Mouse (Mus musculus): ENCODE measurements around the gene Krtap1-4. TPM values are rescaled to one million over a fixed set of nuclear protein-coding genes. Genes with fewer than 3 reads are reported as not detected.
"Not testable (repeated sequence)": the region's sequence is repeated elsewhere in the genome, so short reads cannot be mapped to it uniquely, and the experiment has no call there.

Krtap1-4 gene
- polyA plus RNA-seq, 1 experiment from 2014 or later: not detected

DNA sequence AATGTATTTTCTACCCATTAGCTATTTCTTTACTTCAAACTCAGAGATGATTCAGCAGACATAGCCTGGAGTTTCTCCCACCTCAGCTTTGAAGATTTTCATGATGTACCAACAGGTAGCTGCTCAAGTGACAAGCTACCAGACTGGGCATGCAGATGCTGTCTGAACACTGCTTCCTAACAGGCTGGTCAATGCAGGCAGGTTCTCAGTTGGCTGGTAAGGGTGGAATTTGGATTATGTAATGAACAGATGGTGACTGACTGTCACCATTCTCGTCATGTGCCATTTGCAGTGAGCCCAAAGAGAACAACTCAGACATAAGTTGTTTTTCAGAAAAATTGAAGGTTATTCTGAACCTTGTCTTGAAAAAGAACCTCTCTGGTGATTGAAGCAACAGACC, 25.7 kb upstream of the Krtap1-4 start:
- Histone ChIP-seq H3K9ac (ENCODE audit: low read depth, low read length) (no peak overlapping the region), H3K4me3 (replicated peaks; ENCODE audit: low read depth, low read length) (no peak overlapping the region), H3K27ac (no peak overlapping the region), H3K9me3 (replicated peaks; ENCODE audit: low read length) (no peaks in the 10 kb centered on the region), H3K27me3 (ENCODE audit: insufficient read depth, low read length) (no peaks in the 10 kb centered on the region), H3K4me1 (replicated peaks; ENCODE audit: insufficient read depth, low read length) (no peaks in the 10 kb centered on the region), H3K4me2 (ENCODE audit: low read length) (no peak overlapping the region), H3K36me3 (ENCODE audit: insufficient read depth, low read length) (no peaks in the 10 kb centered on the region)
- DNase-seq (ENCODE audit: low spot score) (no peak), ATAC-seq (replicated peaks; ENCODE audit: low FRiP score, low read depth) (no peak)
- 84% methylated on average over 1 of the region's 1 CpGs for WGBS
- TF ChIP-seq CTCF (IDR thresholded peaks at IDR 0.05; ENCODE audit: low read depth): no peak

DNA sequence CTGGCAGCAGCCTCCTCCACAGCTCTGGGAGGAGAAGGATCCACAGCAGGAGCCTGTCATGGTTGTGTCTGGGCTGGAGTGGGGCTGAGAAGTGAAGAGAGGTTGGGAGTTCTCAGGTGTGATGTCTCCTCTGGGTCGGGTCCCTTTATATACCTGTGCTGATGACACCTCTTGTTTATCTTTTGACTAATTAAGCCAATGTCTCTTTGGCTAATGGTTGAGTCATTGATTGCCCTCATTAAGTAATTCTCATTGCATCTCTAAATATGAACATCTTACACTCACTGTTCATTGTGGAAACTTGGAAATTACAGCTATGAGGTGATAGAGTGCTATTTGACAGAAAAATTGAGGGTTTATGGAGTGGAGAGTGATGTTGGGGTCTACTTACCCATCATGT, 19.8 kb upstream of the Krtap1-4 start, which contains the start of gene Gm11938:
TSS of gene Gm11938 (minus strand) at position 101 of the 400 bp plus-strand sequence.
- not testable (repeated sequence) for H3K27me3 ChIP-seq (ENCODE audit: insufficient read depth, low read length); H3K9me3 ChIP-seq (replicated peaks; ENCODE audit: low read length); H3K4me3 ChIP-seq (replicated peaks; ENCODE audit: low read depth, low read length); DNase-seq (ENCODE audit: low spot score); H3K4me1 ChIP-seq (replicated peaks; ENCODE audit: insufficient read depth, low read length); ATAC-seq (replicated peaks; ENCODE audit: low FRiP score, low read depth); H3K4me2 ChIP-seq (ENCODE audit: low read length); H3K9ac ChIP-seq (ENCODE audit: low read depth, low read length); H3K36me3 ChIP-seq (ENCODE audit: insufficient read depth, low read length); H3K27ac ChIP-seq
- 36% methylated on average over 1 of the region's 1 CpGs for WGBS

DNA sequence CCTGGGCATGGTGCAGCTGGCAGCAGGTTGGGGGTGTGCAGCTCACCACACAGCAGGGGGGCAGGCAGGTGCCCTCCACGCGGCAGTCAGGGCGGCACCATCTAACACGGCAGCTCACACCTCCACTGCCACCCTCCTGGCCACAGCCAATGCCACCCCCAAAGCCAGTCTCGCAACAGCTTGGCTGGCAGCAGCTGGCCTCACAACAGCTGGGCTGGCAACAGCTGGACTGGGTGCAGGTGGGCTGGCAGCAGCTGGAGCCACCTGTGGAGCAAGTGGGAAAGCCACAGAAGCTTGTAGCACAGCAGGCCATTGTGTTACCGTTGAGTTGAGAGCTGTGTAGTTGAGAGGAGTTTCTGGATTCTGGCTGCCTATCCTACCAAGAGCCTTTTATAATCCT, 14.3 kb upstream of the Krtap1-4 start, which contains the start of gene Krtap9-3:
TSS of gene Krtap9-3 (minus strand) at position 364 of the 400 bp plus-strand sequence.
- WGBS: 69% methylated on average over 6 of the region's 6 CpGs

DNA sequence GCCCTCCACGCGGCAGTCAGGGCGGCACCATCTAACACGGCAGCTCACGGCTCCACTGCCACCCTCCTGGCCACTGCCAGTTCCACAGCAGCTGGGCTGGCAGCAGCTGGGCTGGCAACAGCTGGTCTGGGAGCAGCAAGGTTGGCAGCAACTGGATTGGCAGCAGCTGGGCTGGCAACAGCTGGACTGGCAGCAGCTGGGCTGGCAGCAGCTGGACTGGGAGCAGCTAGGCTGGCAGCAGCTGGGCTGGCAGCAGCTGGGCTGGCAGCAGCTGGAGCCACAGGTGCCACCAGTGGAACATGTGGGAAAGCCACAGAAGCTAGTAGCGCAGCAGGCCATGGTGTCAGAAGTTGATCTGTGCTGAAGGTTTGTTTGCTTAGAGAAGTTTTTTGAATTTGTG, 7.5 kb upstream of the Krtap1-4 start, which contains the start of gene Krtap1-3:
TSS of gene Krtap1-3 (minus strand) at position 359 of the 400 bp plus-strand sequence.
- Histone ChIP-seq H3K4me2 (ENCODE audit: low read length) (no peak within 1 kb of the TSS), H3K36me3 (ENCODE audit: insufficient read depth, low read length) (no peaks in the 10 kb centered on the region), H3K27ac (no peak within 1 kb of the TSS), H3K4me1 (replicated peaks; ENCODE audit: insufficient read depth, low read length) (no peaks in the 10 kb centered on the region), H3K4me3 (replicated peaks; ENCODE audit: low read depth, low read length) (no peak within 1 kb of the TSS), H3K27me3 (ENCODE audit: insufficient read depth, low read length) (no peaks in the 10 kb centered on the region), H3K9ac (ENCODE audit: low read depth, low read length) (no peak within 1 kb of the TSS), H3K9me3 (replicated peaks; ENCODE audit: low read length) (no peaks in the 10 kb centered on the region)
- DNase-seq (ENCODE audit: low spot score) (no peak), ATAC-seq (replicated peaks; ENCODE audit: low FRiP score, low read depth) (no peak)
- TF ChIP-seq CTCF (IDR thresholded peaks at IDR 0.05; ENCODE audit: low read depth): no peak
- 82% methylated on average over 6 of the region's 6 CpGs for WGBS

More for the DNA sequence above, 14.3 kb upstream of the Krtap1-4 start, which contains the start of gene Krtap9-3:
- H3K9ac ChIP-seq (ENCODE audit: low read depth, low read length); H3K4me2 ChIP-seq (ENCODE audit: low read length); H3K27ac ChIP-seq; H3K36me3 ChIP-seq (ENCODE audit: insufficient read depth, low read length); H3K4me3 ChIP-seq (replicated peaks; ENCODE audit: low read depth, low read length); H3K4me1 ChIP-seq (replicated peaks; ENCODE audit: insufficient read depth, low read length); DNase-seq (ENCODE audit: low spot score); H3K27me3 ChIP-seq (ENCODE audit: insufficient read depth, low read length); ATAC-seq (replicated peaks; ENCODE audit: low FRiP score, low read depth); H3K9me3 ChIP-seq (replicated peaks; ENCODE audit: low read length): not testable (repeated sequence)

DNA sequence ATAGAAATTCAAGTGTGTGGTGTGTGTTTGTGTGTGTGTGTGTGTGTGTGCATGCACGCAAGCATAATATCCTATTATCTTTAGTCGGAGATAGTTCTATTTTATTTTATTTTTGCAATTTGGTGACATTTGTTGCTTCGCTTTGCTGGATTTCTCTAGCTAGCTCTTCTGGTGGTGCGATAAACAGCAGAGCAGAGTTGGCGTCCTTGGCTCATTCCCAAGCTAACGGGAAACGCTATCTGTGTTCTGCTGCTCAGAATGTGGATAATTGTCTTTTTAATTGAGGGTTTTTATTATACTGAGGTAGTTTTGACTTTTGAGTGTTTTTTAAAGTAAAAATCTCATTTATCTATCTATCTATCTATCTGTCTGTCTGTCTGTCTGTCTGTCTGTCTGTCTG, 1.6 kb upstream of the Krtap1-4 start:
- WGBS: 87% methylated on average over 7 of the region's 7 CpGs
- no peaks in the 10 kb centered on the region for H3K27me3 ChIP-seq (ENCODE audit: insufficient read depth, low read length)
- no peaks in the 10 kb centered on the region for H3K4me1 ChIP-seq (replicated peaks; ENCODE audit: insufficient read depth, low read length)
- no peak for ATAC-seq (replicated peaks; ENCODE audit: low FRiP score, low read depth)
- no peak for DNase-seq (ENCODE audit: low spot score)
- no peak overlapping the region for H3K27ac ChIP-seq
- no peak for TF ChIP-seq CTCF (IDR thresholded peaks at IDR 0.05; ENCODE audit: low read depth)
- no peak overlapping the region for H3K9ac ChIP-seq (ENCODE audit: low read depth, low read length)
- H3K4me3 ChIP-seq (replicated peaks; ENCODE audit: low read depth, low read length): no peak overlapping the region
- no peaks in the 10 kb centered on the region for H3K9me3 ChIP-seq (replicated peaks; ENCODE audit: low read length)
- H3K4me2 ChIP-seq (ENCODE audit: low read length): no peak overlapping the region
- no peaks in the 10 kb centered on the region for H3K36me3 ChIP-seq (ENCODE audit: insufficient read depth, low read length)

DNA sequence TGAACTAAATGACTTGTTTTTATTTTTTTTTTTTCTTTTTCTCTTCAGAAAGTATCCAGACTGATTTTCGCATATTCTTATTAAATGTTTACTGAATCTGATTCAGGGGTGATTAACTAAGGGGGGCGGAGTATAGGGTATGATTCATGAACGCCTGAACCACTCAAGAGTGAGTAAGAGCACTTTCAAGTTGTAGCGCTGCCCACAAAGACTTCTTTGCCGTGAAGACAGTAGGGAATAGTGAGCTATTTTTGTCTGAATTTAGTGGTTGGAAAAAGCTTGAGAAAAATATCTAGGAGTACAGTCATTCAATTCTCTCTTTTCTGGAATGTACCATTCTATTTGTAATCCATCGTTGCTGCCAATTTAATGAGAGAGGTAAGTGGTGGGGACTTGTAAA, 1.9 kb downstream of the Krtap1-4 start:
- no peak overlapping the region for H3K4me2 ChIP-seq (ENCODE audit: low read length)
- no peaks in the 10 kb centered on the region for H3K4me1 ChIP-seq (replicated peaks; ENCODE audit: insufficient read depth, low read length)
- no peak for DNase-seq (ENCODE audit: low spot score)
- H3K27me3 ChIP-seq (ENCODE audit: insufficient read depth, low read length): no peaks in the 10 kb centered on the region
- no peak overlapping the region for H3K4me3 ChIP-seq (replicated peaks; ENCODE audit: low read depth, low read length)
- 81% methylated on average over 6 of the region's 6 CpGs for WGBS
- no peak for TF ChIP-seq CTCF (IDR thresholded peaks at IDR 0.05; ENCODE audit: low read depth)
- H3K9ac ChIP-seq (ENCODE audit: low read depth, low read length): no peak overlapping the region
- no peaks in the 10 kb centered on the region for H3K9me3 ChIP-seq (replicated peaks; ENCODE audit: low read length)
- H3K36me3 ChIP-seq (ENCODE audit: insufficient read depth, low read length): no peaks in the 10 kb centered on the region
- no peak overlapping the region for H3K27ac ChIP-seq
- ATAC-seq (replicated peaks; ENCODE audit: low FRiP score, low read depth): no peak

DNA sequence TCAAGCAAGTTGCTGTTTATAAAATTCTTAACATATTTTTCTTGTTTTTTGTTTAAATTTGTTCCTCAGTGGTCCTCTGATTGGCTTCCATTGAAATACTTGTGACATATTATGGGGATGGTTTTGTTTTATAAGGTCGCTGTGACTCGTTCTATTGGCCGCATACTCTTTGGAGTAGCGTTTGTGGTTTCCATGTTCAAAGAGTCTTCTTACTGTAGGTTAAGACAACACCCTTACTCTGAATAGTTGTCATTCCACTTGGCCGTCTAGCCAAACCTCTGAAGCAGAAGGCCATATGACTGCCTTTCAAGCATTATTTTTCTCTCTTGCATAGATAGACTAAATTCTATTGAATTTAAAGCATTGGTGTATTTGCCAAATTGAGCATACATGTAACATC, 2.4 kb downstream of the Krtap1-4 start:
- Histone ChIP-seq H3K4me2 (ENCODE audit: low read length) (no peak overlapping the region), H3K9me3 (replicated peaks; ENCODE audit: low read length) (no peaks in the 10 kb centered on the region), H3K27ac (no peak overlapping the region), H3K9ac (ENCODE audit: low read depth, low read length) (no peak overlapping the region), H3K4me1 (replicated peaks; ENCODE audit: insufficient read depth, low read length) (no peaks in the 10 kb centered on the region), H3K4me3 (replicated peaks; ENCODE audit: low read depth, low read length) (no peak overlapping the region), H3K27me3 (ENCODE audit: insufficient read depth, low read length) (no peaks in the 10 kb centered on the region), H3K36me3 (ENCODE audit: insufficient read depth, low read length) (no peaks in the 10 kb centered on the region)
- no peak for TF ChIP-seq CTCF (IDR thresholded peaks at IDR 0.05; ENCODE audit: low read depth)
- ATAC-seq (replicated peaks; ENCODE audit: low FRiP score, low read depth) (no peak), DNase-seq (ENCODE audit: low spot score) (no peak)
- 89% methylated on average over 5 of the region's 5 CpGs for WGBS

All from kidney, postnatal 0 days (tissue).